Mouse (Mus musculus) heart, postnatal 0 days (tissue): Measurements from ENCODE around the gene Kif5a. TPM values are rescaled to one million over a fixed set of nuclear protein-coding genes. Genes with fewer than 3 reads are reported as not detected.

Source experiments
- ATAC-seq: fragments of 200-750 bp; cut with Nextera tagmentation; 2 replicates; pipeline ENCODE4 v1.8.0; 2017; ENCODE audit warnings: low read depth, moderate number of reproducible peaks, moderate library complexity; ENCODE audit not compliant: insufficient read depth
- DNase-seq: peaks from one replicate; pipeline ENCODE4 v3.0.0-alpha.2; 2016; ENCODE audit warnings: low spot score
- H3K27ac ChIP-seq: fragments of 300-500 bp; sonication (generic); 2 replicates; pipeline ENCODE4 v1.5.1; 2014; ENCODE audit warnings: low read depth, mild to moderate bottlenecking
- H3K27me3 ChIP-seq: fragments of 300-500 bp; sonication (generic); 2 replicates; pipeline ENCODE4 v1.6.1; 2014; ENCODE audit warnings: low read length, mixed read lengths; ENCODE audit not compliant: control insufficient read depth, insufficient read depth
- H3K36me3 ChIP-seq: fragments of 300-500 bp; sonication (generic); replicated peaks from 2 replicates; pipeline ENCODE4 v1.6.1; 2014; ENCODE audit warnings: low read length, mixed read lengths; ENCODE audit not compliant: control insufficient read depth, insufficient read depth
- H3K4me1 ChIP-seq: fragments of 300-500 bp; sonication (generic); 2 replicates; pipeline ENCODE4 v1.6.1; 2014; ENCODE audit warnings: antibody characterized with exemption; ENCODE audit not compliant: control insufficient read depth, insufficient read depth
- H3K4me2 ChIP-seq: fragments of 300-500 bp; sonication (generic); 2 replicates; pipeline ENCODE4 v1.6.1; 2014; ENCODE audit warnings: low read depth, mild to moderate bottlenecking, low read length, moderate library complexity
- H3K4me3 ChIP-seq: fragments of 300-500 bp; sonication (generic); 2 replicates; pipeline ENCODE4 v1.5.1; 2014; ENCODE audit warnings: low read depth, low read length
- H3K9ac ChIP-seq: fragments of 300-500 bp; sonication (generic); replicated peaks from 2 replicates; pipeline ENCODE4 v1.6.1; 2014; ENCODE audit warnings: low read depth, low read length, mixed read lengths
- H3K9me3 ChIP-seq: fragments of 300-500 bp; sonication (generic); replicated peaks from 2 replicates; pipeline ENCODE4 v1.6.1; 2016; ENCODE audit warnings: low read length; ENCODE audit not compliant: control insufficient read depth
- CTCF ChIP-seq: IDR thresholded peaks from 2 replicates; pipeline ENCODE4 v1.5.1; 2016; ENCODE audit warnings: antibody characterized with exemption, control low read depth, low read depth
- EP300 ChIP-seq: IDR thresholded peaks from 2 replicates; pipeline ENCODE4 v1.6.1; 2016; ENCODE audit warnings: antibody characterized with exemption, low read depth
- WGBS: fragments of 180-500 bp; shearing (Covaris S2); extraction: QIAGEN DNeasy Blood & Tissue Kit; methylation state at CpG from one replicate; pipeline ENCODE4 v1.1.7; 2014; 5-methylcytosine and 5-hydroxymethylcytosine counted together
- polyA plus RNA-seq: library from polyadenylated mRNA; unstranded; fragments of >200 nt; fragmentation: Nextera tagmentation; extraction: Ambion mirVana; gene quantifications from 2 replicates; pipeline ENCODE4 v1.2.1, GENCODE M21; 2015
- total RNA-seq: library from RNA; depleted of rRNA; stranded (reverse); fragments of >200 nt; gene quantifications from 2 replicates; pipeline ENCODE4 v1.2.3, GENCODE M21; 2014; ENCODE audit warnings: low replicate concordance

The Kif5a gene
- total and polyA plus RNA-seq, 2 experiments from 2014 or later: 0.11 to 0.27 TPM

- WGBS: 58% methylated on average over 15 of the region's 15 CpGs
- Histone ChIP-seq H3K36me3 (no peaks in the 10 kb centered on the region), H3K9me3 (no peaks in the 10 kb centered on the region), H3K4me1 (peaks cover 3% of the 10 kb centered on the region), H3K9ac (no peak overlapping the region), H3K4me2 (no peak overlapping the region), H3K27me3 (peaks cover 35% of the 10 kb centered on the region), H3K4me3 (no peak overlapping the region), H3K27ac (no peak overlapping the region)
- DNase-seq: no peak
- TF ChIP-seq CTCF: no peak
- no peak for TF ChIP-seq EP300
- ATAC-seq: no peak
Observed at GRCm38 (mm10) chr10:127261706-127262547, 1.2 kb downstream of the Kif5a start.

- 79% methylated on average over 8 of the region's 8 CpGs for WGBS
- TF ChIP-seq CTCF: no peak
- TF ChIP-seq EP300: no peak
- no peak for ATAC-seq
Observed at GRCm38 (mm10) chr10:127258489-127258888, 4.7 kb downstream of the Kif5a start.

GRCm38 (mm10) chr10:127257790-127258189, 5.4 kb downstream of the Kif5a start:
- DNase-seq (no peak), ATAC-seq (no peak)
- Histone ChIP-seq H3K4me3 (no peak overlapping the region), H3K27me3 (peaks cover 21% of the 10 kb centered on the region), H3K9me3 (no peaks in the 10 kb centered on the region), H3K27ac (no peak overlapping the region), H3K4me2 (no peak overlapping the region), H3K4me1 (no peaks in the 10 kb centered on the region), H3K36me3 (no peaks in the 10 kb centered on the region), H3K9ac (no peak overlapping the region)
- WGBS: 62% methylated on average over 6 of the region's 6 CpGs
- TF ChIP-seq CTCF: no peak
- no peak for TF ChIP-seq EP300

More at GRCm38 (mm10) chr10:127258489-127258888, 4.7 kb downstream of the Kif5a start:
- Histone ChIP-seq H3K4me2 (no peak overlapping the region), H3K36me3 (no peaks in the 10 kb centered on the region), H3K4me3 (no peak overlapping the region), H3K9ac (no peak overlapping the region), H3K27ac (no peak overlapping the region), H3K27me3 (peaks cover 27% of the 10 kb centered on the region), H3K9me3 (no peaks in the 10 kb centered on the region), H3K4me1 (no peaks in the 10 kb centered on the region)
- DNase-seq: no peak

GRCm38 (mm10) chr10:127255625-127256345, 7.4 kb downstream of the Kif5a start:
- ATAC-seq (peak; percentile 93), DNase-seq (peak; percentile 93)
- Histone ChIP-seq H3K27ac (no peak overlapping the region), H3K9me3 (no peaks in the 10 kb centered on the region), H3K4me3 (no peak overlapping the region), H3K9ac (no peak overlapping the region), H3K36me3 (no peaks in the 10 kb centered on the region), H3K27me3 (0 out of 2 replicates have a peak, but pooled peaks cover under 1% of the 10 kb centered on the region), H3K4me2 (no peak overlapping the region), H3K4me1 (no peaks in the 10 kb centered on the region)
- no peak for TF ChIP-seq EP300
- TF ChIP-seq CTCF: peak; percentile 15; the same call in 1 of the 2 replicates
- WGBS: 18% methylated on average over 14 of the region's 14 CpGs

GRCm38 (mm10) chr10:127250810-127251209, 12.3 kb downstream of the Kif5a start:
- Histone ChIP-seq H3K36me3 (no peaks in the 10 kb centered on the region), H3K9me3 (no peaks in the 10 kb centered on the region), H3K27ac (no peak overlapping the region), H3K27me3 (no peaks in the 10 kb centered on the region), H3K4me2 (no peak overlapping the region), H3K4me1 (no peaks in the 10 kb centered on the region), H3K4me3 (no peak overlapping the region), H3K9ac (no peak overlapping the region)
- no peak for DNase-seq
- WGBS: 72% methylated on average over 5 of the region's 5 CpGs
- ATAC-seq: no peak
- TF ChIP-seq CTCF (no peak), EP300 (no peak)
